Mouse (Mus musculus) C2C12 (cell line): ENCODE data around the gene Zfp91. TPM values are rescaled to one million over a fixed set of nuclear protein-coding genes. Genes with fewer than 3 reads are reported as not detected.

Experiments
- H3K27me3 ChIP-seq: one replicate; pipeline ENCODE4 v1.6.1; 2011; ENCODE audit not compliant: control insufficient read depth, insufficient read depth, insufficient read length
- H3K36me3 ChIP-seq: one replicate; pipeline ENCODE4 v1.6.1; 2011; ENCODE audit not compliant: control insufficient read depth, insufficient read depth
- H3K4me3 ChIP-seq: one replicate; pipeline ENCODE4 v1.5.1; 2011; ENCODE audit warnings: mild to moderate bottlenecking, control low read depth; ENCODE audit not compliant: poor library complexity, insufficient read depth, severe bottlenecking
- H3K79me2 ChIP-seq: one replicate; pipeline ENCODE4 v1.6.1; 2011; ENCODE audit not compliant: control insufficient read depth, insufficient read depth
- H3K79me3 ChIP-seq: one replicate; pipeline ENCODE4 v1.6.1; 2011; ENCODE audit warnings: low read depth, control low read depth
- H3ac ChIP-seq: one replicate; pipeline ENCODE3; 2011; ENCODE audit warnings: low read depth; ENCODE audit not compliant: control insufficient read depth, insufficient read length
- CEBPB ChIP-seq: IDR thresholded peaks from one replicate; pipeline ENCODE4 v1.6.1; 2011; ENCODE audit warnings: low read depth, mild to moderate bottlenecking, control low read depth, moderate library complexity
- CTCF ChIP-seq: IDR thresholded peaks from one replicate; pipeline ENCODE4 v1.5.1; 2011; ENCODE audit not compliant: control insufficient read depth, insufficient read depth, insufficient read length
- FOSL1 ChIP-seq: IDR thresholded peaks from one replicate; pipeline ENCODE4 v1.8.0; 2011; ENCODE audit warnings: mild to moderate bottlenecking, low read length; ENCODE audit not compliant: poor library complexity, insufficient read depth, severe bottlenecking
- MAX ChIP-seq: IDR thresholded peaks from one replicate; pipeline ENCODE4 v1.6.1; 2011; ENCODE audit warnings: mild to moderate bottlenecking, control low read depth
- MYOD1 ChIP-seq: IDR thresholded peaks from one replicate; pipeline ENCODE4 v1.6.1; 2011; ENCODE audit warnings: low read depth; ENCODE audit not compliant: control insufficient read depth, insufficient read length
- MYOG ChIP-seq: IDR thresholded peaks from one replicate; pipeline ENCODE4 v1.6.1; 2011; ENCODE audit not compliant: control insufficient read depth, insufficient read length; ENCODE audit errors: extremely low read depth
- USF1 ChIP-seq: IDR thresholded peaks from one replicate; pipeline ENCODE4 v1.6.1; 2011; ENCODE audit warnings: low read depth, mild to moderate bottlenecking, control low read depth, moderate library complexity
- polyA plus RNA-seq: library from polyadenylated mRNA; unstranded; fragments of >200 nt; fragmentation: generic; extraction: Trizol; gene quantifications from one replicate; pipeline ENCODE4 v1.2.1, GENCODE M21; 2012; ENCODE audit warnings: missing spikeins

Gene Zfp91
- polyA plus RNA-seq, 1 experiment, result 25.0 TPM

DNA sequence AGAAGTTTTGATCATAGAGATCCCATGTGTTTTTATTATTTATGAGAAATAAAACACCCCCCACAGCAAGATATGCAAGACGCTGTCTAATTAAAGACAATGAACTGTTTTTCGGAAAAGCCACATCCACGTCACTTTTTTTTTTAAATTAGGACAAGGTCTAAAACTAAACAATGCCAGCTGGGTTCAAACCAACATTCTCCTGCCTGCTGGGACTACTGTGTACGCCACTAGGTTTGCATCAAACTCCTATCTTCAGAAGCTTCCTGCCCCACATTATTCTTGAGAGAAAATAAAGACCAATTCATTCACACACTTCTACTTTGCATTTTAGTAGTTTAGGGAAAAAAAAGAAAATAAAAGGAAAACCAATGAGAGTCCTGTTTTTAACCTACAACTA lies 8.2 kb downstream of the Zfp91 start:
- no peak overlapping the region for H3ac ChIP-seq
- H3K4me3 ChIP-seq, result no peak overlapping the region
- peaks cover 100% of the 10 kb centered on the region for H3K79me3 ChIP-seq
- no peaks in the 10 kb centered on the region for H3K27me3 ChIP-seq
- TF ChIP-seq MYOG (no peak), FOSL1 (no peak), MYOD1 (no peak), MAX (no peak), CTCF (no peak), CEBPB (no peak), USF1 (no peak)
- H3K36me3 ChIP-seq, result peaks cover 48% of the 10 kb centered on the region
- H3K79me2 ChIP-seq, result peaks cover 100% of the 10 kb centered on the region

DNA sequence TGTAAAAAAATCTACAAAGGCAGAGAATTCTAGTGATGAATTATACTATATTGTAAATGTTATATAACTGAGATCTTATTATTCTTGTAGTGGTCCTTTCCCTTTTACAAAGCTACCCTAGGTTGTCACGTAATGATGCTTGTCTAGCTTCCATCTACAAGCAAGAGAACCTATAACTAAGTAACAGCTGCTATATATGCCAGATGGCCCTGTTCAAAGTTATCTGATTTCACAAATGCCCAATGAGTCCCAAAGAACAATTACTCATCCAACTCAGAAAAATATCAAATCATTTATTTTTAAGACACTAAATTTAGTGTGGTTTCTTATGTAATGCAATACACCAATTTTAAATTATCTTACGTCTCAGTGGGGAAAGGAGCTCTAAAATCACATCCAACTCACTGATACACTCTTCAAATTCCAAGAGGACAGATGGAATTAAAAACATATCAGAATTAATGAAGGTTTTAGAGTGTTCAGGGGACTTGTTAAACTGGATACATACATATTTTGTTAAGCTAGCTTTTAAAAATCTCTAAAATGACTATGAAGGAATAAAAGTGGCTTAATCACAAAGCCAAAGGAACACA lies 9.0 kb downstream of the Zfp91 start:
- Histone ChIP-seq H3K4me3 (no peak overlapping the region), H3K27me3 (no peaks in the 10 kb centered on the region), H3K79me2 (peaks cover 100% of the 10 kb centered on the region), H3ac (no peak overlapping the region), H3K79me3 (peaks cover 100% of the 10 kb centered on the region), H3K36me3 (peaks cover 42% of the 10 kb centered on the region)
- TF ChIP-seq MYOD1 (no peak), MAX (no peak), CTCF (no peak), MYOG (no peak), FOSL1 (no peak), USF1 (no peak), CEBPB (no peak)

DNA sequence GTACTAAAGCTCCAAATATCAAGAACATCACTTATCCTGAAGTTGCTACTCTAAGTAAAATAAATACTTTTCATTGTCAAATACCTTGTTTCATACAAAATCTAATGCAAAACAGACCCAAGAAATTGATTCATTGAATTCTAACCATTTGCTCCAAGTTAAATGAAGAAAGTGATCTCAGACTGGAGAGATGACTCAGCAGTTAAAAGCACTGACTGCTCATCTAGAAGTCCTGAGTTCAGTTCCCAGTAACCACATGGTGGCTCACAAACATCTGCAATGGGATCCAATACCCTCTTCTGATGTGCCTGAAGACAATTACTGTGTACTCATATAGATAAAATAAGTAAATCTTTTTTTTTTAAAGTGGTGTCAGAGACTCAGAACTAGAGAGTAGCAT lies 15.5 kb downstream of the Zfp91 start:
- no peak overlapping the region for H3K4me3 ChIP-seq
- peaks cover 76% of the 10 kb centered on the region for H3K79me3 ChIP-seq
- no peaks in the 10 kb centered on the region for H3K27me3 ChIP-seq
- TF ChIP-seq MAX (no peak), CTCF (no peak), CEBPB (no peak), USF1 (no peak), MYOD1 (no peak), MYOG (no peak), FOSL1 (no peak)
- H3ac ChIP-seq, result no peak overlapping the region
- peaks cover 59% of the 10 kb centered on the region for H3K36me3 ChIP-seq
- peaks cover 93% of the 10 kb centered on the region for H3K79me2 ChIP-seq

DNA sequence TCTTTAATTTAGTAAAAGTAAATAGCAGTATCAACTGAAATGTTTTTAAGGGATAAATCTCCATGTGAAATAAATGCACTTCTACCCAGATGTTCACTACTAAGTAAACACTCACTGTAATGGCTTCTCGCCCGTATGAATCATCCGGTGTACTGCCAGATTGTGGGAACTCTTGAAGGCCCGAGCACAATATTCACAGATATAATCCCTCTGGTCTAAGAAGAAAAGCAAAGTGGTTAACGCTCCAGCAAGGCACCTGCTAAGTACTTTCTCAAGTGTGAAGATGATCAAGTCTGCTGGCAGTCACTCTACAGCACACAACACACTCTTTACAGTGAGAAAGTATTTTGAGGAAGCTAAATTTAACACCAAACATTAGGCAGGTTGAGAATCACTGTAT lies 25.0 kb downstream of the Zfp91 start:
- TF ChIP-seq CEBPB (no peak), MYOG (no peak), USF1 (no peak), CTCF (no peak), MAX (no peak), FOSL1 (no peak)
- peaks cover 93% of the 10 kb centered on the region for H3K36me3 ChIP-seq

DNA sequence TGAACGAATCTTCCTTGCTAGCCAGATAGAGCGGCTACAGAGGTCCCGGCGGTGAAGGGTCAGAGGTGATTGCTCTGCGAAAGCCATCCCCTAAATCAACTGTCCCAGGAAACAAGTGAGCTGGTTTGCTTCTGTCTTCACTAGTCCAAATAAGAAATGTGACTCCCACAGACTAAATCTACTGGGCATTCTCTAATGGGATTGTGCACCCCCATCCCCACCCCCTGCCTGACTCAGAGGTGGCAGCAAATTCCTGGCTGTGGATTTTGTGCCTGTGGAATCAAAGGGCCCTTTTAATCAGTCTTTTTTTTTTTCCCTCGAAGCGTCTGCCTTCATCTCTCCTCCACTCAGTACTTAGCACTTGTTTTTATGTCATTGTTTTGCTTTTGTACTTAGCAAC lies 30.6 kb downstream of the Zfp91 start, which contains the start of gene Cntf:
Cntf (minus strand) TSS at position 325 of the 400 bp plus-strand sequence.
- TF ChIP-seq CTCF (no peak), MAX (no peak), USF1 (no peak), MYOG (no peak), CEBPB (no peak), FOSL1 (no peak), MYOD1 (no peak)
- Histone ChIP-seq H3K79me2 (peaks cover 26% of the 10 kb centered on the region), H3K4me3 (no peak within 1 kb of the TSS), H3K27me3 (no peaks in the 10 kb centered on the region), H3ac (no peak within 1 kb of the TSS), H3K36me3 (peaks cover 84% of the 10 kb centered on the region), H3K79me3 (peaks cover 6% of the 10 kb centered on the region)

More for the DNA sequence above, 25.0 kb downstream of the Zfp91 start:
- Histone ChIP-seq H3K79me2 (peaks cover 56% of the 10 kb centered on the region), H3K4me3 (no peak overlapping the region), H3ac (no peak overlapping the region), H3K27me3 (no peaks in the 10 kb centered on the region), H3K79me3 (peaks cover 22% of the 10 kb centered on the region)
